28 mouse cellular contexts compared by ENCODE assay signal in genomic region chr3:152735601-152736250, GRCm38 (mm10). TPM values are rescaled to one million over a fixed set of nuclear protein-coding genes. Genes with fewer than 3 reads are reported as not detected.
DNase-seq lines count a peak whose midpoint lies in the region; ATAC-seq lines count a peak whose summit lies in the region.
"Had no signal": no experiment of that assay in that cellular context is flagged by ENCODE, and none has a peak within 500 bp of the region (broad histone marks: within the 10 kb centered on the region; RNA-seq: fewer than 3 reads in every experiment).

No protein-coding gene starts in this region.

- no peaks in the 10 kb centered on the region for H3K9me3 ChIP-seq in heart, embryonic 13.5 days
- H3K9me3 ChIP-seq in midbrain, embryonic 13.5 days, result no peaks in the 10 kb centered on the region
- H3K9me3 ChIP-seq in midbrain, embryonic 10.5 days (replicated peaks), result no peaks in the 10 kb centered on the region
- H3K9me3 ChIP-seq: embryonic facial prominence, embryonic 12.5 days; G1E; heart, embryonic 15.5 days; hindbrain, embryonic 12.5 days; liver, embryonic 13.5 days; neural tube, embryonic 12.5 days had no signal

- no peak overlapping the region for H3K9ac ChIP-seq in heart, embryonic 13.5 days
- 0 out of 2 replicates have a peak overlapping the region, but pooled peaks have one; percentile 17 for H3K9ac ChIP-seq in midbrain, embryonic 13.5 days (replicated peaks)
- H3K9ac ChIP-seq: embryonic facial prominence, embryonic 12.5 days; heart, embryonic 15.5 days; hindbrain, embryonic 12.5 days; liver, embryonic 13.5 days; neural tube, embryonic 12.5 days had no signal

- H3K4me3 ChIP-seq in heart, embryonic 13.5 days, result no peak overlapping the region
- no peak overlapping the region for H3K4me3 ChIP-seq in midbrain, embryonic 13.5 days (replicated peaks)
- H3K4me3 ChIP-seq in midbrain, embryonic 10.5 days, result no peak overlapping the region
- H3K4me3 ChIP-seq: embryonic facial prominence, embryonic 12.5 days; heart, embryonic 15.5 days; hindbrain, embryonic 12.5 days; liver, embryonic 13.5 days; myocyte; neural tube, embryonic 12.5 days had no signal

- WGBS in heart, embryonic 13.5 days, result 58% methylated on average over 10 of the region's 10 CpGs
- WGBS in midbrain, embryonic 13.5 days, result 30% methylated on average over 10 of the region's 10 CpGs
- WGBS in midbrain, embryonic 10.5 days, result 34% methylated on average over 10 of the region's 10 CpGs

- H3K27me3 ChIP-seq in heart, embryonic 13.5 days (replicated peaks), result no peaks in the 10 kb centered on the region
- no peaks in the 10 kb centered on the region for H3K27me3 ChIP-seq in midbrain, embryonic 13.5 days
- no peaks in the 10 kb centered on the region for H3K27me3 ChIP-seq in midbrain, embryonic 10.5 days (ENCODE audit: low read depth, poor library complexity, severe bottlenecking)
- H3K27me3 ChIP-seq: embryonic facial prominence, embryonic 12.5 days; heart, embryonic 15.5 days; hindbrain, embryonic 12.5 days; liver, embryonic 13.5 days; neural tube, embryonic 12.5 days had no signal

- ATAC-seq in heart, embryonic 13.5 days (ENCODE audit: extremely low read depth, insufficient number of reproducible peaks, low FRiP score, low TSS enrichment), result no peak
- ATAC-seq in midbrain, embryonic 13.5 days, result no peak
- ATAC-seq: forebrain, embryonic 14.5 days; hindbrain, postnatal 0 days; intestine, postnatal 0 days had no signal

- 0 out of 2 replicates have a peak overlapping the region, but pooled peaks have one; percentile 5 for H3K4me2 ChIP-seq in heart, embryonic 13.5 days
- H3K4me2 ChIP-seq in midbrain, embryonic 13.5 days (replicated peaks), result no peak overlapping the region
- H3K4me2 ChIP-seq: embryonic facial prominence, embryonic 12.5 days; heart, embryonic 15.5 days; hindbrain, embryonic 12.5 days; liver, embryonic 13.5 days; neural tube, embryonic 12.5 days had no signal

- no peak overlapping the region for H3K27ac ChIP-seq in heart, embryonic 13.5 days (replicated peaks)
- no peak overlapping the region for H3K27ac ChIP-seq in midbrain, embryonic 13.5 days
- no peak overlapping the region for H3K27ac ChIP-seq in midbrain, embryonic 10.5 days (replicated peaks)
- H3K27ac ChIP-seq: embryonic facial prominence, embryonic 12.5 days; heart, embryonic 15.5 days; hindbrain, embryonic 12.5 days; hindbrain, postnatal 0 days; liver, embryonic 13.5 days; macrophage; neural tube, embryonic 12.5 days had no signal

- 0 out of 2 replicates have a peak, but pooled peaks cover 5% of the 10 kb centered on the region for H3K36me3 ChIP-seq in heart, embryonic 13.5 days
- 0 out of 2 replicates have a peak, but pooled peaks cover 5% of the 10 kb centered on the region for H3K36me3 ChIP-seq in midbrain, embryonic 13.5 days
- no peaks in the 10 kb centered on the region for H3K36me3 ChIP-seq in midbrain, embryonic 10.5 days
- H3K36me3 ChIP-seq: heart, embryonic 15.5 days; hindbrain, embryonic 12.5 days; liver, embryonic 13.5 days; neural tube, embryonic 12.5 days had no signal

- peaks cover 19% of the 10 kb centered on the region; the same call in 1 of the 2 replicates for H3K4me1 ChIP-seq in heart, embryonic 13.5 days
- peaks cover 8% of the 10 kb centered on the region; the same call in 1 of the 2 replicates for H3K4me1 ChIP-seq in midbrain, embryonic 13.5 days (replicated peaks)
- peaks cover 15% of the 10 kb centered on the region for H3K4me1 ChIP-seq in midbrain, embryonic 10.5 days
- H3K4me1 ChIP-seq: embryonic facial prominence, embryonic 12.5 days; neural tube, embryonic 12.5 days had no signal

- DNase-seq in heart, postnatal 10 days, result no peak
- no peak for DNase-seq in midbrain, embryonic 10.5 days (ENCODE audit: low spot score)
- peak; percentile 59 for DNase-seq in R1 (ENCODE audit: low read depth, low spot score)
- no peak for DNase-seq in testis, postnatal 10 days (ENCODE audit: low spot score)
- DNase-seq: adrenal gland, postnatal 14 days; B cell, adult 2 months; cerebellum, adult 9-10 months; cerebellum, postnatal 36 days; embryo, embryonic 11 days; heart, postnatal 36 days; kidney, postnatal 14 days; layer of hippocampus, postnatal 36 days; left cerebral cortex, postnatal 4 days; liver, embryonic 13.5 days; lung, adult 2 months; lung, postnatal 10 days had no signal

- intact Hi-C loops in heart, postnatal 10 days (cut with DNase I), result no loop called here

RNA-seq across cellular contexts. Expression of gene Pigk, which starts 21.8 kb away (rescaled TPM):
- polyA plus RNA-seq in heart, embryonic 13.5 days (2015; fragmentation: Nextera tagmentation; extraction: Ambion mirVana), result 37.1 and 37.6 TPM in 2 replicates
- total RNA-seq in heart, postnatal 10 days (2021), result 10 to 100 TPM; 30.9 to 31.7 TPM
- 35.9 and 45.9 TPM in 2 replicates for polyA plus RNA-seq in midbrain, embryonic 13.5 days (2015; fragmentation: Nextera tagmentation; extraction: Ambion mirVana)
- 36.0 and 37.8 TPM in 2 replicates for polyA plus RNA-seq in midbrain, embryonic 10.5 days (2016; fragmentation: Nextera tagmentation; extraction: Ambion mirVana)
